Mouse (Mus musculus): ENCODE data around the gene Rnf8. TPM values are rescaled to one million over a fixed set of nuclear protein-coding genes. Genes with fewer than 3 reads are reported as not detected.

Gene Rnf8
- total and polyA plus RNA-seq, 2 experiments from 2014 or later: 21.9 to 75.3 TPM

DNA sequence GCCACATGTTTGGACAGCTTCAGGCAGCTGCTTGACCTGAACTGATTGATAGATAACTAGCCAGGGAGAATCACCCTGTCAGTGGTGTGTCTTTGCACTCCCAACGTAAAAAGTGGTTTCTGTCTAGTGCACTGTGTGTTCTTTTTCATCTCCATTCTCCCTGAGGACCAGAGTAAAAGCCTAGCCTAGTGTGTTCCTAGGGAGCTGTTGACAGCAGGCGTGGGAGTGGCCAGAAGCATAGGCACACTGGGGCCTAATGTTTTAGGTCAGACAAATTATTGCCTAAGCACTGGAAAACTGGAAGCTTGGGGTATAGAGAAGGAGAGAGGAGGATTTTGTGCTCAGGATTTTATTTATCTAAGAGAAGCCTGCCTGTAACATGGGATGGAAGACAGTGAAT, 68.5 kb downstream of the Rnf8 start:
- no peaks in the 10 kb centered on the region for H3K9me3 ChIP-seq (ENCODE audit: low read length)
- no peak overlapping the region for H3K4me2 ChIP-seq (ENCODE audit: low read depth, low read length, poor library complexity, severe bottlenecking)
- DNase-seq (ENCODE audit: low spot score) (no peak), ATAC-seq (ENCODE audit: low FRiP score) (no peak)
- 86% methylated on average over 2 of the region's 2 CpGs for WGBS
- no peaks in the 10 kb centered on the region for H3K4me1 ChIP-seq (ENCODE audit: insufficient read depth, low read length)
- H3K36me3 ChIP-seq (ENCODE audit: insufficient read depth, low read length): peaks cover 75% of the 10 kb centered on the region
- no peak overlapping the region for H3K4me3 ChIP-seq (ENCODE audit: low read depth, low read length)
- H3K9ac ChIP-seq (replicated peaks; ENCODE audit: low read length, poor library complexity, severe bottlenecking): no peak overlapping the region
- TF ChIP-seq CTCF (IDR thresholded peaks at IDR 0.05): no peak
- no peak overlapping the region for H3K27ac ChIP-seq (ENCODE audit: low read depth, low read length)
- no peaks in the 10 kb centered on the region for H3K27me3 ChIP-seq (ENCODE audit: insufficient read depth, low read length)

GRCm38 (mm10) chr17:29684275-29684674, 69.7 kb downstream of the Rnf8 start:
- H3K4me2 ChIP-seq (ENCODE audit: low read depth, low read length, poor library complexity, severe bottlenecking): no peak overlapping the region
- H3K36me3 ChIP-seq (ENCODE audit: insufficient read depth, low read length): peaks cover 67% of the 10 kb centered on the region
- no peaks in the 10 kb centered on the region for H3K4me1 ChIP-seq (ENCODE audit: insufficient read depth, low read length)
- H3K9ac ChIP-seq (replicated peaks; ENCODE audit: low read length, poor library complexity, severe bottlenecking): no peak overlapping the region
- H3K27ac ChIP-seq (ENCODE audit: low read depth, low read length): no peak overlapping the region
- DNase-seq (ENCODE audit: low spot score): no peak
- H3K9me3 ChIP-seq (ENCODE audit: low read length): no peaks in the 10 kb centered on the region
- no peak overlapping the region for H3K4me3 ChIP-seq (ENCODE audit: low read depth, low read length)
- H3K27me3 ChIP-seq (ENCODE audit: insufficient read depth, low read length): no peaks in the 10 kb centered on the region
- no peak for TF ChIP-seq CTCF (IDR thresholded peaks at IDR 0.05)
- no peak for ATAC-seq (ENCODE audit: low FRiP score)
- WGBS: 94% methylated on average over 4 of the region's 4 CpGs

DNA sequence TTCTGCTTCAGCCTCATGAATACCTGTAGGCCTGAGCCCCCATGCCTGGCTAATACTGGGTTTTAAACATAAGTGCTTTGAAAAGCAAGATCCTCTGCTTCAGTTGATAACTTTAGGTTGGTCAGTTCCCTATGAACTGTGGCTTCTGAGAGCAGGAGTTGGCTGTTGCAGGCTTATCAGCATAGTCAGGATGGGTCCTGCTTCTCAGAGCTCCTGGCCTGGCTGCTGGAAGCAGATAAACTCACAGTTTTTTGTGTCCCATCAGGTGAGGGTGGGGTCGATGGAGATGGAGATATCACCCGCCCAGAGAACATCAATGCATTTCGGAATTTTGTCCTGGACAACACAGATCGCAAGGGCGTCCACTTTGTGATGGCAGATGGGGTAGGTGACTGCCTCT, 72.2 kb downstream of the Rnf8 start:
- Histone ChIP-seq H3K9ac (replicated peaks; ENCODE audit: low read length, poor library complexity, severe bottlenecking) (no peak overlapping the region), H3K4me1 (ENCODE audit: insufficient read depth, low read length) (no peaks in the 10 kb centered on the region), H3K27ac (ENCODE audit: low read depth, low read length) (no peak overlapping the region), H3K4me2 (ENCODE audit: low read depth, low read length, poor library complexity, severe bottlenecking) (no peak overlapping the region), H3K4me3 (ENCODE audit: low read depth, low read length) (no peak overlapping the region), H3K36me3 (ENCODE audit: insufficient read depth, low read length) (peaks cover 72% of the 10 kb centered on the region), H3K9me3 (ENCODE audit: low read length) (no peaks in the 10 kb centered on the region), H3K27me3 (ENCODE audit: insufficient read depth, low read length) (no peaks in the 10 kb centered on the region)
- ATAC-seq (ENCODE audit: low FRiP score) (no peak), DNase-seq (ENCODE audit: low spot score) (no peak)
- 94% methylated on average over 5 of the region's 5 CpGs for WGBS
- TF ChIP-seq CTCF (IDR thresholded peaks at IDR 0.05): no peak

DNA sequence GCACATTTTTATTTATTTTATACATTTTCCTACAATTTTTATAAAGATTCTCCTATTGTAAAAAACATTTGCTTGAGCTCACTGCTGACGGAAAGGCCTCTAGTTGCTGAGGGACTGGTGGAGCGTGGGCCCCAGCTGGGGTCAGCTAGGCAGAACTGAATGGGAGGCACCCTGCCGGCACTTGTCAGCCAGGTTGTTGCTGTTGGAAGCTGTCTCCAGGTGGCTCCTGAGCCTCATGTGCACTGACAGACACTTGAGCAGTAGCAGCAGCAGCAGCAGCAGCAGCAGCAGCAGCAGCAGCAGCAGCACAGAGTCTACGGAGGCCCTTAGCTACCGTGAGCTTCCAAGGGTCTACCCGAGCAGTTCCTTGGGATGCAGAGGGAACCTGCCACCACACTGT, 72.8 kb downstream of the Rnf8 start:
- no peak for DNase-seq (ENCODE audit: low spot score)
- Histone ChIP-seq H3K4me3 (ENCODE audit: low read depth, low read length) (no peak overlapping the region), H3K36me3 (ENCODE audit: insufficient read depth, low read length) (peaks cover 66% of the 10 kb centered on the region), H3K9me3 (ENCODE audit: low read length) (no peaks in the 10 kb centered on the region), H3K27me3 (ENCODE audit: insufficient read depth, low read length) (no peaks in the 10 kb centered on the region), H3K4me2 (ENCODE audit: low read depth, low read length, poor library complexity, severe bottlenecking) (no peak overlapping the region), H3K4me1 (ENCODE audit: insufficient read depth, low read length) (no peaks in the 10 kb centered on the region), H3K27ac (ENCODE audit: low read depth, low read length) (no peak overlapping the region), H3K9ac (replicated peaks; ENCODE audit: low read length, poor library complexity, severe bottlenecking) (no peak overlapping the region)
- no peak for TF ChIP-seq CTCF (IDR thresholded peaks at IDR 0.05)
- ATAC-seq (ENCODE audit: low FRiP score): no peak
- WGBS: 67% methylated on average over 6 of the region's 6 CpGs

GRCm38 (mm10) chr17:29688610-29689009, 74.0 kb downstream of the Rnf8 start:
- Histone ChIP-seq H3K9ac (replicated peaks; ENCODE audit: low read length, poor library complexity, severe bottlenecking) (no peak overlapping the region), H3K4me3 (ENCODE audit: low read depth, low read length) (no peak overlapping the region), H3K9me3 (ENCODE audit: low read length) (no peaks in the 10 kb centered on the region), H3K36me3 (ENCODE audit: insufficient read depth, low read length) (peaks cover 59% of the 10 kb centered on the region), H3K4me2 (ENCODE audit: low read depth, low read length, poor library complexity, severe bottlenecking) (no peak overlapping the region), H3K27me3 (ENCODE audit: insufficient read depth, low read length) (no peaks in the 10 kb centered on the region), H3K4me1 (ENCODE audit: insufficient read depth, low read length) (no peaks in the 10 kb centered on the region), H3K27ac (ENCODE audit: low read depth, low read length) (no peak overlapping the region)
- ATAC-seq (ENCODE audit: low FRiP score) (no peak), DNase-seq (ENCODE audit: low spot score) (no peak)
- no peak for TF ChIP-seq CTCF (IDR thresholded peaks at IDR 0.05)
- 92% methylated on average over 10 of the region's 10 CpGs for WGBS

DNA sequence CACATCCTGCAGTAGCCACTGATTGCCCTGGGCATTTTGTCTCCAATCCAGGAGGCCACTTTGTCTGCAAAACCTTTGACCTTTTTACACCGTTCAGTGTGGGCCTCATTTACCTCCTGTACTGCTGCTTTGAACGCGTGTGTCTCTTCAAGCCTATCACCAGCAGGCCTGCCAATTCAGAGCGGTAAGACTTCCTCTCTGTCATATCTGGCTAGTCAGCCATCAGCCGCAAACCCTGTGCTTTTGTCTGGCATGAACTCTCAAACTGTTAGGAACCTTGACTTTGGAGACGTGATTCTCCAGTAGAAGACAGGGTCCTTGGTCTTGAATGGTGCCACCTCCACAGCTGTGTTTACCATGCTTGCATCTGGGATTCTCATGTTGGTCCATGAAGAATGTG, 75.7 kb downstream of the Rnf8 start:
- no peaks in the 10 kb centered on the region for H3K27me3 ChIP-seq (ENCODE audit: insufficient read depth, low read length)
- H3K36me3 ChIP-seq (ENCODE audit: insufficient read depth, low read length): peaks cover 62% of the 10 kb centered on the region
- WGBS: 91% methylated on average over 6 of the region's 6 CpGs

More for the DNA sequence above, 75.7 kb downstream of the Rnf8 start:
- H3K27ac ChIP-seq (ENCODE audit: low read depth, low read length): no peak overlapping the region
- H3K4me1 ChIP-seq (ENCODE audit: insufficient read depth, low read length): no peaks in the 10 kb centered on the region
- no peak for TF ChIP-seq CTCF (IDR thresholded peaks at IDR 0.05)
- H3K4me2 ChIP-seq (ENCODE audit: low read depth, low read length, poor library complexity, severe bottlenecking): no peak overlapping the region
- no peak overlapping the region for H3K4me3 ChIP-seq (ENCODE audit: low read depth, low read length)
- H3K9me3 ChIP-seq (ENCODE audit: low read length): no peaks in the 10 kb centered on the region
- no peak overlapping the region for H3K9ac ChIP-seq (replicated peaks; ENCODE audit: low read length, poor library complexity, severe bottlenecking)
- DNase-seq (ENCODE audit: low spot score) (no peak), ATAC-seq (ENCODE audit: low FRiP score) (no peak)

Measured in midbrain, postnatal 0 days (tissue).